Mouse (Mus musculus): Measurements from ENCODE around the gene Gm45140. TPM values are rescaled to one million over a fixed set of nuclear protein-coding genes. Genes with fewer than 3 reads are reported as not detected.

Gm45140 gene
- total and polyA plus RNA-seq, 3 experiments, result 9.9 to 26.2 TPM; not detected in 1

DNA sequence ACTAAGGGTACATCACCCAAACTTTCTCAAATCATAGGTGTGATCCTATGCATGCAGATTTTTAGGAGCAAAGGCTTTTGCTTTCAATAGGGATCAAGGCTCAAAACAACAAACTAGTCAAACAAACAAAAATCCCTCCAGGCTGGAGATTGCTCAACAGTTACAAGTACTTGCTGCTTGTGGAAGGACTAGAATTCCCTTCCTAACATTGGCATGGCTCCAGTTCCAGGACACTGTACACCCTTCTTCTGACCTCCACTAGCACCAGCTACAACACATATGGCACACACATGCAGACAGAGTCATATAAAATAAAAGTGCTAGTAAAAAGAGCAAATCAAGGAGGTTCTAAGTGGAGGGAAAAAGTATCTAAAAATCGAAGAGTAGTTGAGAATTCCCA lies 11.2 kb upstream of the Gm45140 start:
- TF ChIP-seq MEF2A (IDR thresholded peaks at IDR 0.05; ENCODE audit: extremely low read depth, insufficient replicate concordance, low read depth, low read length, poor library complexity, severe bottlenecking) (no peak), POLR2AphosphoS2 (IDR thresholded peaks at IDR 0.05; ENCODE audit: low read length) (peak; percentile 22; the same call in 1 of the 2 replicates), NELFE (IDR thresholded peaks at IDR 0.05; ENCODE audit: low read depth, low read length) (no peak)
- H3K27me3 ChIP-seq (ENCODE audit: control insufficient read depth in 1 of 2, insufficient read depth in 2 of 2, low read length in 2 of 2), result no peaks in the 10 kb centered on the region
- peak overlapping the region; percentile 10; the same call in 1 of the 2 replicates for H3K27ac ChIP-seq (ENCODE audit: control insufficient read depth, low read depth, low read length)
- H3K79me2 ChIP-seq (ENCODE audit: control insufficient read depth, insufficient read depth, low read length, poor library complexity), result peaks cover 60% of the 10 kb centered on the region
- peak overlapping the region; percentile 31 to 79; a peak in 3 of 4 replicates for H3K4me3 ChIP-seq (ENCODE audit: control insufficient read depth in 1 of 2, insufficient read depth in 1 of 2, low read depth in 2 of 2, low read length in 2 of 2)
- no peaks in the 10 kb centered on the region for H3K9me3 ChIP-seq (replicated peaks; ENCODE audit: insufficient read depth, low read length)
- peak overlapping the region; percentile 53 for H3K9ac ChIP-seq (ENCODE audit: control insufficient read depth, low read depth, low read length, poor library complexity, severe bottlenecking)
- DNase-seq (ENCODE audit: low read depth, low spot score), result no peak
- peaks cover 47 to 60% of the 10 kb centered on the region in 2 experiments for H3K36me3 ChIP-seq (ENCODE audit: control insufficient read depth in 1 of 2, insufficient read depth in 2 of 2, low read length in 2 of 2)
- peaks cover 4 to 9% of the 10 kb centered on the region in 2 experiments; a peak in 3 of 4 replicates for H3K4me1 ChIP-seq (ENCODE audit: control insufficient read depth in 1 of 2, insufficient read depth in 2 of 2, low read length in 2 of 2)

GRCm38 (mm10) chr6:87845031-87845695 lies 9.6 kb upstream of the Gm45140 start:
- no peaks in the 10 kb centered on the region for H3K27me3 ChIP-seq (ENCODE audit: control insufficient read depth in 1 of 2, insufficient read depth in 2 of 2, low read length in 2 of 2)
- peaks cover 44 to 60% of the 10 kb centered on the region in 2 experiments for H3K36me3 ChIP-seq (ENCODE audit: control insufficient read depth in 1 of 2, insufficient read depth in 2 of 2, low read length in 2 of 2)
- H3K9me3 ChIP-seq (replicated peaks; ENCODE audit: insufficient read depth, low read length), result no peaks in the 10 kb centered on the region
- no peak overlapping the region for H3K27ac ChIP-seq (ENCODE audit: control insufficient read depth, low read depth, low read length)
- TF ChIP-seq ETS1 (IDR thresholded peaks at IDR 0.05; ENCODE audit: low read depth, low read length) (no peak), POLR2A (IDR thresholded peaks at IDR 0.05; ENCODE audit: control insufficient read depth in 1 of 2, insufficient read depth in 1 of 2, low read depth in 1 of 2, low read length in 2 of 2, poor library complexity in 1 of 2) (0 out of 4 replicates have a peak, but pooled peaks of 1 of the 2 experiments have one; percentile 24)
- H3K4me1 ChIP-seq (ENCODE audit: control insufficient read depth in 1 of 2, insufficient read depth in 2 of 2, low read length in 2 of 2), result peaks cover 0 to 5% of the 10 kb centered on the region in 2 experiments; a peak in 1 of 4 replicates
- H3K4me3 ChIP-seq (ENCODE audit: control insufficient read depth in 1 of 2, insufficient read depth in 1 of 2, low read depth in 2 of 2, low read length in 2 of 2), result no peak overlapping the region
- no peak for DNase-seq (ENCODE audit: low read depth, low spot score)
- H3K9ac ChIP-seq (ENCODE audit: control insufficient read depth, low read depth, low read length, poor library complexity, severe bottlenecking), result no peak overlapping the region
- H3K79me2 ChIP-seq (ENCODE audit: control insufficient read depth, insufficient read depth, low read length, poor library complexity), result peaks cover 49% of the 10 kb centered on the region

- Histone ChIP-seq H3K4me3 (ENCODE audit: control insufficient read depth in 1 of 2, insufficient read depth in 1 of 2, low read depth in 2 of 2, low read length in 2 of 2) (no peak overlapping the region), H3K9ac (ENCODE audit: control insufficient read depth, low read depth, low read length, poor library complexity, severe bottlenecking) (no peak overlapping the region), H3K4me1 (ENCODE audit: control insufficient read depth in 1 of 2, insufficient read depth in 2 of 2, low read length in 2 of 2) (peaks cover 3% of the 10 kb centered on the region in 2 experiments; a peak in 2 of 4 replicates), H3K79me2 (ENCODE audit: control insufficient read depth, insufficient read depth, low read length, poor library complexity) (peaks cover 33% of the 10 kb centered on the region), H3K27ac (ENCODE audit: control insufficient read depth, low read depth, low read length) (no peak overlapping the region), H3K27me3 (ENCODE audit: control insufficient read depth in 1 of 2, insufficient read depth in 2 of 2, low read length in 2 of 2) (no peaks in the 10 kb centered on the region), H3K36me3 (ENCODE audit: control insufficient read depth in 1 of 2, insufficient read depth in 2 of 2, low read length in 2 of 2) (peaks cover 31 to 44% of the 10 kb centered on the region in 2 experiments), H3K9me3 (replicated peaks; ENCODE audit: insufficient read depth, low read length) (no peaks in the 10 kb centered on the region)
- TF ChIP-seq CTCF (IDR thresholded peaks at IDR 0.05 in 2 of 3, conservative IDR thresholded peaks at IDR 0.05 in 1 of 3; ENCODE audit: control insufficient read depth in 1 of 3, insufficient read depth in 1 of 3, low read depth in 2 of 3, low read length in 3 of 3, poor library complexity in 1 of 3, severe bottlenecking in 1 of 3) (peak; percentile 14 to 43 (median 40); a peak in 5 of 6 replicates), HCFC1 (IDR thresholded peaks at IDR 0.05; ENCODE audit: low read depth, low read length) (no peak), SMC3 (IDR thresholded peaks at IDR 0.05; ENCODE audit: low read depth, low read length) (peak; percentile 17; the same call in 1 of the 2 replicates), NELFE (IDR thresholded peaks at IDR 0.05; ENCODE audit: low read depth, low read length) (no peak), ZNF384 (IDR thresholded peaks at IDR 0.05; ENCODE audit: low read depth, low read length) (0 out of 2 replicates have a peak, but pooled peaks have one; percentile 38)
- DNase-seq (ENCODE audit: low read depth, low spot score), result peak; percentile 69
Measured at GRCm38 (mm10) chr6:87842254-87842653, 6.7 kb upstream of the Gm45140 start.
